Mouse (Mus musculus) olfactory bulb, adult 2 months (tissue): ENCODE measurements around the gene Ttll8. TPM values are rescaled to one million over a fixed set of nuclear protein-coding genes. Genes with fewer than 3 reads are reported as not detected.

Experiments used
- H3K27ac ChIP-seq: fragments of 200-500 bp; 2 replicates; pipeline ENCODE4 v1.5.1; 2012; ENCODE audit warnings: low read depth, low read length; ENCODE audit not compliant: insufficient read depth
- H3K4me1 ChIP-seq: fragments of 200-500 bp; 2 replicates; pipeline ENCODE4 v1.6.1; 2012; ENCODE audit warnings: low read length; ENCODE audit not compliant: control insufficient read depth, insufficient read depth
- H3K4me3 ChIP-seq: fragments of 200-500 bp; 2 replicates; pipeline ENCODE4 v1.5.1; 2012; ENCODE audit warnings: mild to moderate bottlenecking, low read depth, low read length, moderate library complexity; ENCODE audit not compliant: insufficient read depth
- CTCF ChIP-seq: fragments of 200-500 bp; IDR thresholded peaks from 2 replicates; pipeline ENCODE4 v1.5.1; 2012; ENCODE audit warnings: low read depth, mild to moderate bottlenecking, low read length, moderate library complexity; ENCODE audit not compliant: insufficient read depth
- POLR2A ChIP-seq: fragments of 200-500 bp; IDR thresholded peaks from 2 replicates; pipeline ENCODE4 v1.6.1; 2012; ENCODE audit warnings: mild to moderate bottlenecking, low read depth, low read length, moderate library complexity; ENCODE audit not compliant: insufficient read depth
- WGBS: fragments of 180-500 bp; shearing (Covaris S2); methylation state at CpG from one replicate; pipeline ENCODE4 v1.1.7; 2018; 5-methylcytosine and 5-hydroxymethylcytosine counted together
- polyA plus RNA-seq: library from polyadenylated mRNA; stranded (reverse); fragments of >200 nt; gene quantifications from 2 replicates; pipeline ENCODE4 v1.2.4, GENCODE M21; 2012; ENCODE audit warnings: low replicate concordance; ENCODE audit not compliant: missing spikeins, insufficient read depth, insufficient read length

Ttll8 gene
- polyA plus RNA-seq, 1 experiment, result not detected

DNA sequence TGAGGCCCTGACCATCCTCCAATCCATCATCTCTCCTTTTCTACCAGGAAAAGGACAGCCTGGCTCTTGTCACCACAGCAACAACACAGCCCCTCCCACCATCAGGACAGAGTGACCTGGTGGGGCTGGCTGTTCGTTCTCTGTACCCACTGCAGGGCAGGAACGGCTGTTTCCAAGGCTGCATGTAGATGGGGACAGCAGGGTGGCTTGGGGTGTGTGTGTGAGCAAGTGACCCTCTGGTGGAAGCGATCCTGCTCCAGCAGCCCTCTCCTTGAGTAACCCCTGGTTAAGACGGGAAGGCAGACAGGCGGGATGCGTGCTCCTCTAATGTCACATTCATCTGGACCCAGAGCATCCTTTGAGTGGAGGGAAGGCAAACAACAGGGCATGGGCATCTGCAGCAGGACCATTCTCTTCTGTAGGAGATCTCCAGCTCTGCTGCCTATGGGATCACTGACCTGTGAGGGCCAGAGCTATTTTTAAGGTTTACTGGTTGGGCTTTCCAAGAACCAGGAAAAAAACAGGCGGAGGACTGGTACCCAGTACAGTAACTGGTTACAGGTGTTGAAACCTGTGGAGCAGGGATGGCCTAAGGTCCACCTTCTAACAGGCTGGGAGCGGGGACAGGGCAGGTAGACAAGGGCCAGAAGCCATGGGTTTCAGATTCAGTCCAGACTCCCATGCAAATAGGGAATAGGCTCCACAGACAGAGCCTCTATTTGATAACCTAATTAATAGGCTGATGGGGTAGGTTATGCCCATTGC is 94.8 kb downstream of the Ttll8 start:
- peaks cover 20% of the 10 kb centered on the region for H3K4me1 ChIP-seq
- H3K4me3 ChIP-seq, result no peak overlapping the region
- TF ChIP-seq POLR2A (no peak), CTCF (no peak)
- no peak overlapping the region for H3K27ac ChIP-seq
- WGBS, result 84% methylated on average over 8 of the region's 8 CpGs

GRCm38 (mm10) chr15:88858707-88859106 is 95.5 kb downstream of the Ttll8 start:
- WGBS, result 81% methylated on average over 2 of the region's 2 CpGs
- H3K4me1 ChIP-seq, result peaks cover 21% of the 10 kb centered on the region
- H3K27ac ChIP-seq, result no peak overlapping the region
- H3K4me3 ChIP-seq, result no peak overlapping the region
- TF ChIP-seq CTCF (no peak), POLR2A (no peak)

DNA sequence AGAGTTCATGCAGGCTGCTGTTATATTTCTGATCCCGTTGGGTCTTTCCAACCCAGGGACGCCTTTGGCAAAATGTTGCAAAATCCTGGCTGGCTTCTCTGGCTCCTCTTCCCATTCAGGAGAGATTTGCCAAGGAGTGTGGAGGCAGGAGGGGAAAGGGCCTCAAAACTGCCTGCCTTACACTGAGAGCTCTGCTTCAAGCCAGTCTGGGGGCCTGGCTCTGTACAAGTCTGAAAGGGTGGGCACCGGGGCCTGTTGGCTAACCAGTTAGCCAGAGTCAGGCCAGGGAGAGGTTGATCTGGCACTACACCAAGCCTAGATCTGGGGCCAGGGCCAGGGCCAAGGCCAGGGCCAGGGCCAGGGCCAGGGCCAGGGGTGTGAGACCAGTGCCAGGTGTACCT is 96.1 kb downstream of the Ttll8 start:
- no peak for TF ChIP-seq CTCF
- TF ChIP-seq POLR2A, result no peak
- no peak overlapping the region for H3K4me3 ChIP-seq
- no peak overlapping the region for H3K27ac ChIP-seq
- WGBS, result 59% methylated on average over 3 of the region's 3 CpGs
- H3K4me1 ChIP-seq, result peaks cover 21% of the 10 kb centered on the region

DNA sequence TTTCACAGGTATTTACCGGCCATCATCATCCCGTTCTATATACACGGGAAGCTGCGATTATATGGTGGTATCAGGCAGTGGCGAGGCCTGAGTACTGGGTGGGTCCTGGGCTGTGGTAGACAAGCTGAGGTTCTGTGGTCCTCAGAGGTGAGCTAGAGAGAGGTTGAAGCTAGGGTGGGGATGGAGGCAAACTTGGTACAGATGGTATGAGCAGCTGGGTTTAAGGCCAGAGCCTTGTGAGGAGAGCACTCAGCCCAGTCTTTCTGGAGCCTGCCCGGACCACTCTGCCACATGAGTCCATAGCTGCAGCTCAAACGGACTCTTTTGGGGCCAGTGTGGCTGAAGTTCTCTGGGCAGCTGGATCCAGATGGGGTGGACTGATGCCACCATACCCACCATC is 96.9 kb downstream of the Ttll8 start:
- TF ChIP-seq CTCF (no peak), POLR2A (no peak)
- Histone ChIP-seq H3K4me1 (peaks cover 21% of the 10 kb centered on the region), H3K4me3 (no peak overlapping the region), H3K27ac (no peak overlapping the region)
- 96% methylated on average over 7 of the region's 7 CpGs for WGBS

DNA sequence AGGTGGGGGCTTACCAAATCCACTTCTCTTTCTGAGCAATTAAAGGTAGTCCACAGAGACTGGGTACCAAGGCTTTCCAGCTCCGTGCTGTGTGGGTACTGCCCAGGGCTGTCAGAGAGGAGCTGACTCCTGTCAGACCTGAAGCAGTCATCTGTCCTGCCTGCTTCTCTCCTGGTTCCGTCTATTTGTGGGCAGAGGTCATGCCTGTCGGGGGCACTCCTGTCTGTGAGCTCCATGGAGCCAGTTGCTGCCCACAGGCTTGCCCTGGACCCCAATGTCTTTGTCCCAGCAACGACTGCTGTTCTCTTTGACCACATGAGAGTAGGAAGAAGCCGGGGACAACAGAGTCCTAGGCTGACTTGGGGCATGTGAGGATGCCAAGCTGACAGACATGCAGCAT is 97.6 kb downstream of the Ttll8 start:
- peaks cover 25% of the 10 kb centered on the region for H3K4me1 ChIP-seq
- H3K4me3 ChIP-seq, result no peak overlapping the region
- no peak overlapping the region for H3K27ac ChIP-seq
- no peak for TF ChIP-seq CTCF
- no peak for TF ChIP-seq POLR2A
- WGBS, result 92% methylated on average over 5 of the region's 5 CpGs

DNA sequence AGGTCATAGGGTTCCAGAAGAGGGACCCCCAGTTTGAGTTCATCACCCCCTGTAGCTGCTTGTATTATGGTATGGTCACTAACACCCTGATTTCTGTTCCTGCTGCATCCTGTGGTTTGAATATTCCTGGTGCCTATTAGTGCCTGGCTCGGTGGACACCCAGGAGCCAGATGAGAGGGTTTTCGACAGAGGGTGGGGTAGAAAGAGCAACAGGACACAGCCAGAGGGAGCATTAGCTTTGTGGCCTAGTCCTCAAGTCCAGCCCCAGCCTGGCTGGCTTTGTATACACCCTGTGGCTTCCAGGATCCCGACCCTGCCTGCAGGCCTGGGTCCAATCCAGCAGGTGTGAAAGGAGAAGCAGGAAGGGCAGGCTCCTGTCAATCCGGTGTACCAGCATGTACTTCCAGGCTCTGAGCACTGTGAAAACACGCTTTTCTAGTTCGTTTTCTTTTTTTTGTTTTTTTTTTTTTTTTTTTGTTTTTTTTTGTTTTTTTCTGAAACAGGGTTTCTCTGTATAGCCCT is 98.3 kb downstream of the Ttll8 start:
- Histone ChIP-seq H3K27ac (no peak overlapping the region), H3K4me1 (peaks cover 30% of the 10 kb centered on the region), H3K4me3 (no peak overlapping the region)
- TF ChIP-seq POLR2A, result no peak
- TF ChIP-seq CTCF, result no peak
- WGBS, result 83% methylated on average over 6 of the region's 6 CpGs

- TF ChIP-seq POLR2A (no peak), CTCF (no peak)
- WGBS, result 82% methylated on average over 15 of the region's 15 CpGs
- H3K4me1 ChIP-seq, result peaks cover 38% of the 10 kb centered on the region
- no peak overlapping the region for H3K27ac ChIP-seq
- H3K4me3 ChIP-seq, result no peak overlapping the region
Measured at GRCm38 (mm10) chr15:88854969-88855830, 99.0 kb downstream of the Ttll8 start.

DNA sequence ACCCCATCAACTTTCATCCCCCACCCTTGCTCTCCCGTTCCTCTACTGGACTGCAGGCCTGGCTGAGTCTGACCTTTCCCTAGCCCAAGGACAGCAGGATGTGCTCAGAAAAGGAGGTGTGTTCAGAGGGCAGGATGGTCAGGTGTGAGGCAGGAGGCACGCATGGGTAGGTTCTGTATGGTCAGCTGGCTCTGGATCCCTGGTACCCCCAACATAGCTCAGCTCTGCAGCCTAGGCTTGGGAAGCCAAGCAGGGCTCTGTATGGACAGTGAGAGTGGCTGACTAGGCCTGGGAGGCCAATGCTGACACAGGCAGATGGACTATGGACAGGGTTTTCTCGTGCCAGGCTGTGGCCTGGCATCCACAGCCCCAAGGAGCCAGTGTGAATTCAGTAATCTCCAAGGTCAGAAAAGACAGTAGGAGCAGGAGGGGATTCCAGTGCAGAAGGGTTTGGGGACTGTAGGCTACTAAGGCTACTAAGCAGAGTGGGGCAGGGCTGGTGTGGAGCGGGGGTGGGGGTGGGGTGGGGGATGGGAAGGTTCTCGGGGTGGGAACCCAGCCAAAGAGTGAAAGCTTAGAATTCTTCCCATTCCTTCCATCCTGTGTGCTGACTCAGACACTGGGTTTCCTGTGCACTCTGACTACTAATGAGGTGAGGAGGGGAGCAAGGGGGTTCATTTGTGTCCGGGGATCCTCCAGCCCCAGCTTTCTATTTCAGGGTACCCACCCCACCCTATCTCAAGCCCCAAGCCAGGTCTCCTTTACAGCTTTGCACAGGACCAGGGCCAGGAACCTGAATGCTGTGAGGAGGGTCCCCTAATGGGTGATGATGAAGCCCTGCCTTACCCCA is 99.9 kb downstream of the Ttll8 start:
- Histone ChIP-seq H3K4me1 (peaks cover 40% of the 10 kb centered on the region), H3K4me3 (no peak overlapping the region), H3K27ac (no peak overlapping the region)
- WGBS, result 46% methylated on average over 6 of the region's 6 CpGs
- no peak for TF ChIP-seq CTCF
- TF ChIP-seq POLR2A, result no peak

- 94% methylated on average over 9 of the region's 9 CpGs for WGBS
- Histone ChIP-seq H3K4me1 (peaks cover 35% of the 10 kb centered on the region), H3K4me3 (no peak overlapping the region), H3K27ac (no peak overlapping the region)
- TF ChIP-seq CTCF (no peak), POLR2A (no peak)
Measured at GRCm38 (mm10) chr15:88853106-88853505, 101.1 kb downstream of the Ttll8 start.
